Mouse (Mus musculus) liver, postnatal 0 days (tissue): ENCODE data around the gene Kcnn1. TPM values are rescaled to one million over a fixed set of nuclear protein-coding genes. Genes with fewer than 3 reads are reported as not detected.

Experiments used
- ATAC-seq: fragments of 200-750 bp; cut with Nextera tagmentation; 2 replicates; pipeline ENCODE4 v1.8.0; 2017; ENCODE audit warnings: mild to moderate bottlenecking, moderate library complexity
- DNase-seq: peaks from one replicate; pipeline ENCODE4 v3.0.0-alpha.2; 2016
- H3K27ac ChIP-seq: fragments of 300-500 bp; sonication (generic); 2 replicates; pipeline ENCODE4 v1.5.1; 2014; ENCODE audit warnings: antibody characterized with exemption, moderate library complexity, mild to moderate bottlenecking, low read depth
- H3K27me3 ChIP-seq: fragments of 300-500 bp; sonication (generic); 2 replicates; pipeline ENCODE4 v1.6.1; 2014; ENCODE audit warnings: low read length, control low read depth, mixed read lengths; ENCODE audit not compliant: insufficient read depth
- H3K36me3 ChIP-seq: fragments of 300-500 bp; sonication (generic); replicated peaks from 2 replicates; pipeline ENCODE4 v1.6.1; 2014; ENCODE audit warnings: mild to moderate bottlenecking, control low read depth, low read length, moderate library complexity, mixed read lengths; ENCODE audit not compliant: insufficient read depth
- H3K4me1 ChIP-seq: fragments of 300-500 bp; sonication (generic); 2 replicates; pipeline ENCODE4 v1.6.1; 2014; ENCODE audit warnings: antibody characterized with exemption, mild to moderate bottlenecking, control low read depth; ENCODE audit not compliant: insufficient read depth
- H3K4me2 ChIP-seq: fragments of 300-500 bp; sonication (generic); 2 replicates; pipeline ENCODE4 v1.6.1; 2014; ENCODE audit warnings: low read depth, mild to moderate bottlenecking, low read length, moderate library complexity, mixed read lengths
- H3K4me3 ChIP-seq: fragments of 300-500 bp; sonication (generic); 2 replicates; pipeline ENCODE4 v1.5.1; 2014; ENCODE audit warnings: low read depth, low read length
- H3K9ac ChIP-seq: fragments of 300-500 bp; sonication (generic); replicated peaks from 2 replicates; pipeline ENCODE4 v1.6.1; 2014; ENCODE audit warnings: mild to moderate bottlenecking, moderate library complexity
- H3K9me3 ChIP-seq: fragments of 300-500 bp; sonication (generic); 2 replicates; pipeline ENCODE4 v1.6.1; 2016; ENCODE audit warnings: mild to moderate bottlenecking, control low read depth, low read length, mixed read lengths
- CTCF ChIP-seq: sonication (generic); IDR thresholded peaks from 2 replicates; pipeline ENCODE4 v1.5.1; 2016; ENCODE audit warnings: antibody characterized with exemption, low read depth
- EP300 ChIP-seq: IDR thresholded peaks from 2 replicates; pipeline ENCODE4 v1.6.1; 2016; ENCODE audit warnings: antibody characterized with exemption, low read depth, mild to moderate bottlenecking
- WGBS: fragments of 180-500 bp; shearing (Covaris S2); extraction: QIAGEN DNeasy Blood & Tissue Kit; methylation state at CpG from one replicate; pipeline ENCODE4 v1.1.7; 2014; ENCODE audit not compliant: insufficient replicate concordance; 5-methylcytosine and 5-hydroxymethylcytosine counted together
- polyA plus RNA-seq: library from polyadenylated mRNA; unstranded; fragments of >200 nt; fragmentation: Nextera tagmentation; extraction: Ambion mirVana; gene quantifications from 2 replicates; pipeline ENCODE4 v1.2.1, GENCODE M21; 2015

Gene Kcnn1
- polyA plus RNA-seq, 1 experiment from 2014 or later = 0.19 TPM

GRCm38 (mm10) chr8:70865350-70866000 lies 2.4 kb upstream of the Kcnn1 start:
- Histone ChIP-seq H3K9me3 (no peaks in the 10 kb centered on the region), H3K9ac (peak overlapping the region; percentile 57), H3K27ac (peak overlapping the region; percentile 36; the same call in 1 of the 2 replicates), H3K4me2 (peak overlapping the region; percentile 74), H3K4me3 (peak overlapping the region; percentile 64), H3K36me3 (peaks cover 7% of the 10 kb centered on the region; the same call in 1 of the 2 replicates), H3K27me3 (peaks cover 42% of the 10 kb centered on the region), H3K4me1 (peaks cover 48% of the 10 kb centered on the region)
- no peak for TF ChIP-seq EP300
- no peak for TF ChIP-seq CTCF
- ATAC-seq (peak; percentile 92), DNase-seq (peak; percentile 97)
- WGBS = under 1% methylated on average over 46 of the region's 46 CpGs

GRCm38 (mm10) chr8:70864712-70865221 lies 1.7 kb upstream of the Kcnn1 start:
- TF ChIP-seq CTCF (no peak), EP300 (no peak)
- Histone ChIP-seq H3K9ac (peak overlapping the region; percentile 57; the same call in 1 of the 2 replicates), H3K9me3 (no peaks in the 10 kb centered on the region), H3K27ac (no peak overlapping the region), H3K4me3 (peak overlapping the region; percentile 64), H3K36me3 (peaks cover 7% of the 10 kb centered on the region; the same call in 1 of the 2 replicates), H3K27me3 (peaks cover 42% of the 10 kb centered on the region), H3K4me2 (peak overlapping the region; percentile 74), H3K4me1 (peaks cover 48% of the 10 kb centered on the region)
- DNase-seq = no peak
- no peak for ATAC-seq
- WGBS = 1% methylated on average over 24 of the region's 24 CpGs

DNA sequence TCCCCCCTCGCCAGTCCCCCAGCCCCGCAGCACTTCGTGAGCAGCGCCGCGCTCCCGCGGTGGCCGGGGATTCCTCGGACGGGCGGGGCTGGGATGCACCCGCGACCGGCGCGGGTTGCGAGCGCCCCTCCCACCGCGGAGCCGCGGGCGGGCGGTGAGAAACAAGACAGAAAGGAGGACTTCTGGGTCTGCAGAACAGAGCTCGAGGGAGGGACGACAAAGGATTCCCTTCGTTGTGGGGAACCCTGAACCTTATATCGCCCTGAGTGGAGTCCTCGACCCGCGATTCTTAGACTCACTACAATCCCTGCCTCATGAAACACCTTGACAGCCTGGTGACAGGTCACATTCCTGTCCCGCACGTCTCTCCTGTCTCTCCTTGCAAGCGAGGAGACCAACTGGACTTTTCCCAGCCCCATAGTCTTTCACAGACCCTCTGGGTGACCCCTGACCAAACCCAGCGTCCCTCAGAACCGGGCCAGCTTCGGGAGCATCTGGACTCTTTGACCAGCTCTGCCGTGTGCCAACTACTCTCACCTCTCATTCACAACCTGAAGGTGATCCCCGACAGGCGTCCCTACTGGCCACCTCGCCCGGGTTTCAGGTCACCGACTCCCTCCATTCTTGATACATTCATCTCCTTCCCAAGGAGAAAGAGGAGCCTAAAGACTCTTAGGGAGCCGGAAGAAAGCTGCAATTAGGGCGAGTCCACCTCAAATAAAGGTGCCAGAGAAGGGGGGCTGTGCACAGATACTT lies 1.1 kb upstream of the Kcnn1 start:
- no peak for TF ChIP-seq EP300
- TF ChIP-seq CTCF = no peak
- DNase-seq = peak; percentile 17
- peak overlapping the region; percentile 52 for H3K4me2 ChIP-seq
- WGBS = 2% methylated on average over 46 of the region's 46 CpGs
- ATAC-seq = no peak
- H3K36me3 ChIP-seq = peaks cover 7% of the 10 kb centered on the region; the same call in 1 of the 2 replicates
- no peak overlapping the region for H3K9ac ChIP-seq
- H3K27ac ChIP-seq = no peak overlapping the region
- peaks cover 42% of the 10 kb centered on the region for H3K27me3 ChIP-seq
- peaks cover 48% of the 10 kb centered on the region for H3K4me1 ChIP-seq
- H3K9me3 ChIP-seq = no peaks in the 10 kb centered on the region
- H3K4me3 ChIP-seq = peak overlapping the region; percentile 64

DNA sequence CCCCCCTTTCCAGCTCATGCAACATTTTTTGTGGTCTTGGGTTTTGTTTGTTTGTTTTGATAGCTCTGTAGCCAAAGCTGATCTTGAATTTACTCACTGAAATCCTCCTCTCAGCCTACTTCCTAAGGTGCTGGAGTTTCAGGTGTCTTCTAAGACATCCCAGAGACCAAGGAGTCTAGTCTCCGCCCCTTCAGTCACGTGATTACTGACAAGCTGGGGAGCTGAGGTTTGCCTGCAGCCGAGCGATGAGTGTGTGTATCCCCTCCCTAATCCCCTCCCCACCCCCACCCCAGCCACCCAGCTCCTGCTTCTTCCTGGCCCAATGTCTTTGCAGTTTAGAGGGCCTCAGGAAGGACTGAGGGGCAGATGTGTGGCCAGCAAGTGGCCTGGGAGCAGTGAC lies 5.5 kb downstream of the Kcnn1 start:
- no peak overlapping the region for H3K27ac ChIP-seq
- H3K4me3 ChIP-seq = no peak overlapping the region
- no peak for DNase-seq
- WGBS = 49% methylated on average over 4 of the region's 4 CpGs
- no peaks in the 10 kb centered on the region for H3K9me3 ChIP-seq
- ATAC-seq = no peak
- H3K4me1 ChIP-seq = peaks cover 8% of the 10 kb centered on the region
- TF ChIP-seq EP300 (no peak), CTCF (no peak)
- H3K4me2 ChIP-seq = no peak overlapping the region
- no peak overlapping the region for H3K9ac ChIP-seq
- H3K36me3 ChIP-seq = no peaks in the 10 kb centered on the region
- peaks cover 18% of the 10 kb centered on the region for H3K27me3 ChIP-seq

GRCm38 (mm10) chr8:70856541-70857197 lies 6.4 kb downstream of the Kcnn1 start:
- no peaks in the 10 kb centered on the region for H3K36me3 ChIP-seq
- ATAC-seq (peak; percentile 83), DNase-seq (peak; percentile 80)
- peak overlapping the region; percentile 75 for H3K4me2 ChIP-seq
- H3K9me3 ChIP-seq = no peaks in the 10 kb centered on the region
- H3K4me3 ChIP-seq = peak overlapping the region; percentile 38
- TF ChIP-seq EP300 = no peak
- TF ChIP-seq CTCF = no peak
- H3K27ac ChIP-seq = no peak overlapping the region
- peaks cover 8% of the 10 kb centered on the region for H3K4me1 ChIP-seq
- H3K27me3 ChIP-seq = peaks cover 10% of the 10 kb centered on the region
- no peak overlapping the region; the same call in 1 of the 2 replicates for H3K9ac ChIP-seq
- WGBS = 11% methylated on average over 26 of the region's 33 CpGs

DNA sequence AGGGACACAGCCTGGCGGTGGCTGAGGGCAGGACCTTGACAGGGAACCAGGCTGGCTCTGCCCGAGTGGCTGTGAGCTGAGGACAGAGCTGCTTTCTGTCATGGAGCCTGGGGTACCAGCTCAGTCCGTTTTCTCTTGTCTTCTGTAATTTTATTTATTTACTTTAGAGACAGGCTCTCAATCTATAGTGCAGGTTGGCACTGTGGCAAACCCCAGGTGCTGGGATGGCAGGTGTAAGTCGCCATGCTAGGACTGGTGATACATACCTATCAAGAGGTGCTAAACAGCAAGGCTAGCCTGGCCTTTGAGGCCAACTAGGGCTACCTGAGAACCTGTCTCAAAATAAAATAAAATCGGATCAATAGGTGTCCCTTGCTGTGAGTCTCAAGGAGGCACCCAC lies 7.0 kb downstream of the Kcnn1 start:
- Histone ChIP-seq H3K4me2 (no peak overlapping the region), H3K27me3 (peaks cover 4% of the 10 kb centered on the region; the same call in 1 of the 2 replicates)

More for the DNA sequence above, 7.0 kb downstream of the Kcnn1 start:
- H3K9me3 ChIP-seq = no peaks in the 10 kb centered on the region
- no peak for ATAC-seq
- H3K9ac ChIP-seq = no peak overlapping the region
- TF ChIP-seq EP300 = no peak
- no peak for TF ChIP-seq CTCF
- WGBS = 67% methylated on average over 5 of the region's 5 CpGs
- H3K4me1 ChIP-seq = peaks cover 8% of the 10 kb centered on the region
- no peak overlapping the region for H3K4me3 ChIP-seq
- no peaks in the 10 kb centered on the region for H3K36me3 ChIP-seq
- H3K27ac ChIP-seq = no peak overlapping the region
- no peak for DNase-seq
